Mouse (Mus musculus) spleen, adult 2 months (tissue): Measurements from ENCODE around the gene Cep290. TPM values are rescaled to one million over a fixed set of nuclear protein-coding genes. Genes with fewer than 3 reads are reported as not detected.

ENCODE experiments used
- DNase-seq, 2 experiments: peaks; one replicate each; pipeline versions ENCODE4 v3.0.0 to v3.0.0-alpha.2; 2012 to 2021; ENCODE audit warnings: low spot score in 2 of 2, low read depth in 1 of 2
- H3K27ac ChIP-seq: fragments of 200-500 bp; 2 replicates; pipeline ENCODE4 v1.5.1; 2012; ENCODE audit warnings: low read length, inconsistent platforms; ENCODE audit not compliant: insufficient read depth
- H3K27me3 ChIP-seq: fragments of 200-500 bp; 2 replicates; pipeline ENCODE4 v1.6.1; 2012; ENCODE audit warnings: mild to moderate bottlenecking, moderate library complexity, low read length, inconsistent platforms; ENCODE audit not compliant: control insufficient read depth, insufficient read depth
- H3K36me3 ChIP-seq: fragments of 200-500 bp; 2 replicates; pipeline ENCODE4 v1.6.1; 2012; ENCODE audit warnings: mild to moderate bottlenecking, low read length, inconsistent platforms; ENCODE audit not compliant: control insufficient read depth, insufficient read depth
- H3K4me1 ChIP-seq: fragments of 200-500 bp; 2 replicates; pipeline ENCODE4 v1.6.1; 2011; ENCODE audit warnings: inconsistent platforms; ENCODE audit not compliant: control insufficient read depth, insufficient read depth, insufficient read length
- H3K4me3 ChIP-seq: fragments of 200-500 bp; 2 replicates; pipeline ENCODE4 v1.5.1; 2011; ENCODE audit warnings: mild to moderate bottlenecking, inconsistent platforms; ENCODE audit not compliant: insufficient read depth, insufficient read length; ENCODE audit errors: extremely low read depth
- CTCF ChIP-seq: fragments of 200-500 bp; IDR thresholded peaks from 2 replicates; pipeline ENCODE4 v1.5.1; 2011; ENCODE audit warnings: mild to moderate bottlenecking, inconsistent platforms; ENCODE audit not compliant: insufficient read depth, insufficient read length, insufficient replicate concordance; ENCODE audit errors: extremely low read depth
- POLR2A ChIP-seq: fragments of 200-500 bp; IDR thresholded peaks from 2 replicates; pipeline ENCODE4 v1.6.1; 2011; ENCODE audit warnings: low read depth, low read length, inconsistent platforms
- WGBS: fragments of 180-500 bp; shearing (Covaris S2); methylation state at CpG from one replicate; pipeline ENCODE4 v1.1.7; 2018; 5-methylcytosine and 5-hydroxymethylcytosine counted together
- polyA plus RNA-seq: library from polyadenylated mRNA; depleted of rRNA; stranded (reverse); fragments of >200 nt; gene quantifications from 2 replicates; pipeline ENCODE4 v1.2.3, GENCODE M21; 2012

The Cep290 gene
- polyA plus RNA-seq, 1 experiment = 0.09 TPM

GRCm38 (mm10) chr10:100590323-100590722 lies 103.0 kb downstream of the Cep290 start, which contains the start of the genes 4930430F08Rik and 1700017N19Rik:
Gene 4930430F08Rik, minus strand, starts transcription at chr10:100590423.
Gene 1700017N19Rik, plus strand, starts transcription at chr10:100590484.
- no peak for DNase-seq
- TF ChIP-seq CTCF (no peak), POLR2A (no peak)
- WGBS = 87% methylated on average over 1 of the region's 1 CpGs
- no peaks in the 10 kb centered on the region for H3K27me3 ChIP-seq
- no peak within 1 kb of the TSS for H3K4me3 ChIP-seq
- H3K4me1 ChIP-seq = 0 out of 2 replicates have a peak, but pooled peaks cover 2% of the 10 kb centered on the region
- H3K27ac ChIP-seq = no peak within 1 kb of the TSS
- no peaks in the 10 kb centered on the region for H3K36me3 ChIP-seq

- TF ChIP-seq POLR2A = no peak
- no peak for TF ChIP-seq CTCF
- Histone ChIP-seq H3K4me3 (no peak overlapping the region), H3K27me3 (no peaks in the 10 kb centered on the region), H3K36me3 (no peaks in the 10 kb centered on the region), H3K4me1 (no peaks in the 10 kb centered on the region), H3K27ac (no peak overlapping the region)
- 91% methylated on average over 3 of the region's 3 CpGs for WGBS
- no peak for DNase-seq
Observed at GRCm38 (mm10) chr10:100598339-100598738, 111.0 kb downstream of the Cep290 start.

GRCm38 (mm10) chr10:100603511-100603910 lies 116.2 kb downstream of the Cep290 start:
- TF ChIP-seq CTCF = no peak
- TF ChIP-seq POLR2A = no peak
- H3K4me3 ChIP-seq = no peak overlapping the region
- no peak for DNase-seq
- H3K27me3 ChIP-seq = no peaks in the 10 kb centered on the region
- WGBS = 90% methylated on average over 9 of the region's 9 CpGs
- H3K4me1 ChIP-seq = no peaks in the 10 kb centered on the region
- H3K27ac ChIP-seq = no peak overlapping the region
- no peaks in the 10 kb centered on the region for H3K36me3 ChIP-seq

GRCm38 (mm10) chr10:100604254-100604653 lies 116.9 kb downstream of the Cep290 start:
- H3K27me3 ChIP-seq = no peaks in the 10 kb centered on the region
- no peak for DNase-seq
- no peaks in the 10 kb centered on the region for H3K4me1 ChIP-seq
- TF ChIP-seq CTCF = no peak
- TF ChIP-seq POLR2A = no peak
- H3K27ac ChIP-seq = no peak overlapping the region
- no peak overlapping the region for H3K4me3 ChIP-seq
- 60% methylated on average over 2 of the region's 2 CpGs for WGBS
- no peaks in the 10 kb centered on the region for H3K36me3 ChIP-seq

- TF ChIP-seq CTCF (no peak), POLR2A (no peak)
- H3K4me3 ChIP-seq = no peak overlapping the region
- no peaks in the 10 kb centered on the region for H3K27me3 ChIP-seq
- no peaks in the 10 kb centered on the region for H3K4me1 ChIP-seq
- 88% methylated on average over 6 of the region's 6 CpGs for WGBS
- H3K27ac ChIP-seq = no peak overlapping the region
- H3K36me3 ChIP-seq = no peaks in the 10 kb centered on the region
- DNase-seq = no peak
Observed at GRCm38 (mm10) chr10:100617233-100617903, 130.0 kb downstream of the Cep290 start.

GRCm38 (mm10) chr10:100619474-100619873 lies 132.1 kb downstream of the Cep290 start:
- Histone ChIP-seq H3K36me3 (no peaks in the 10 kb centered on the region), H3K4me1 (no peaks in the 10 kb centered on the region), H3K27ac (no peak overlapping the region), H3K27me3 (no peaks in the 10 kb centered on the region), H3K4me3 (no peak overlapping the region)
- TF ChIP-seq CTCF = no peak
- TF ChIP-seq POLR2A = no peak
- 94% methylated on average over 7 of the region's 7 CpGs for WGBS
- DNase-seq = no peak

GRCm38 (mm10) chr10:100620040-100620439 lies 132.7 kb downstream of the Cep290 start:
- 93% methylated on average over 12 of the region's 12 CpGs for WGBS
- H3K27ac ChIP-seq = no peak overlapping the region

More at GRCm38 (mm10) chr10:100620040-100620439, 132.7 kb downstream of the Cep290 start:
- DNase-seq = no peak
- H3K4me3 ChIP-seq = no peak overlapping the region
- no peaks in the 10 kb centered on the region for H3K4me1 ChIP-seq
- no peaks in the 10 kb centered on the region for H3K27me3 ChIP-seq
- no peak for TF ChIP-seq POLR2A
- no peak for TF ChIP-seq CTCF
- no peaks in the 10 kb centered on the region for H3K36me3 ChIP-seq
